Mouse (Mus musculus) E14TG2a.4 (cell line): Measurements from ENCODE around the gene Csrp2.
A peak's percentile ranks its signal among the peaks of the same experiment; 100 is the strongest.

ENCODE experiments used
- H3K27me3 ChIP-seq: 2 replicates; pipeline ENCODE4 v1.6.1; 2014; ENCODE audit warnings: low read length, control low read depth; ENCODE audit not compliant: insufficient read depth
- H3K36me3 ChIP-seq: 2 replicates; pipeline ENCODE4 v1.6.1; 2014; ENCODE audit warnings: low read length, control low read depth; ENCODE audit not compliant: insufficient read depth
- H3K4me1 ChIP-seq: replicated peaks from 2 replicates; pipeline ENCODE4 v1.6.1; 2014; ENCODE audit warnings: low read depth, low read length, control low read depth
- H3K4me3 ChIP-seq: replicated peaks from 2 replicates; pipeline ENCODE4 v1.5.1; 2014; ENCODE audit warnings: mild to moderate bottlenecking, low read length
- H3K9me3 ChIP-seq: 2 replicates; pipeline ENCODE4 v1.6.1; 2014; ENCODE audit warnings: low read length, control low read depth
- CTCF ChIP-seq: conservative IDR thresholded peaks from 2 replicates; pipeline ENCODE4 v1.5.1; 2014; ENCODE audit warnings: low read length
- NANOG ChIP-seq: IDR thresholded peaks from 2 replicates; pipeline ENCODE4 v1.6.1; 2014; ENCODE audit warnings: borderline replicate concordance, low read length, mixed read lengths
- POU5F1 ChIP-seq: IDR thresholded peaks from 2 replicates; pipeline ENCODE4 v1.6.1; 2014; ENCODE audit warnings: low read length, borderline replicate concordance

Gene Csrp2

DNA sequence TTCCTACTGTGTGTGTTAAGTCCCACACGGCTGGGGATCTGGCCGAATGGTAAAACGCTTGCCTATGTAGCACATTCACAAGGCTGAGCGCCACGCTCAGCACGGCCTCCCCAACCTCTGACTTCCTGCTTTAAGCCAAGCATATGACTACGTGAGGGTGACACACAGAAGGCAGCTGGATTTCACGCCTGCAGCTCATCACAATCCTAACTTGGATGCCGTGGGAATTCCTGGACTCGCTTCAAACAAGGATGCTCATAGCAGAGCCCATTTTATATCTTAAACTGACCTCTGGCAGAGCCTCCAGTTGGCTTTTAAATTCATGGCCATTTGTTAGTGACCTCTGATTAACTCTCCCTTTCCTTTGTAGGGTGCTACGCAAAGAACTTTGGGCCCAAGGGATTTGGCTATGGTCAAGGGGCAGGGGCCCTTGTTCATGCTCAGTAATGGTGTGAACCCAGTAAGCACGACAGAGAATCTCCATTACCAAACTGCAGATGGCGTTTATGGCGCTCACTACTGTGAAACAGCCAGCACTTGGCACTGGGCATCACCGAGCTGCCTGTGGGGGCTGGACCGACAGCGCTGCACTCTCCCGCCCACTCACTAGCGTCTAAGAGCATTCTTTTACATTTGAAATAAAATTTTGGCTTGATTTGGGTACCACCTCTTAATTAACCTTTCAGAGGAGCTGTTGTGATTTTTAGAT is 19.4 kb downstream of the Csrp2 start:
- peaks cover 92% of the 10 kb centered on the region for H3K36me3 ChIP-seq
- TF ChIP-seq POU5F1 (no peak), NANOG (no peak), CTCF (no peak)
- H3K9me3 ChIP-seq, result no peaks in the 10 kb centered on the region
- no peaks in the 10 kb centered on the region for H3K27me3 ChIP-seq
- H3K4me3 ChIP-seq, result no peak overlapping the region; the same call in 1 of the 2 replicates
- peaks cover 61% of the 10 kb centered on the region for H3K4me1 ChIP-seq

- H3K9me3 ChIP-seq, result no peaks in the 10 kb centered on the region
- peaks cover 54% of the 10 kb centered on the region for H3K4me1 ChIP-seq
- H3K4me3 ChIP-seq, result no peak overlapping the region
- H3K36me3 ChIP-seq, result peaks cover 91% of the 10 kb centered on the region
- no peaks in the 10 kb centered on the region for H3K27me3 ChIP-seq
- no peak for TF ChIP-seq CTCF
- no peak for TF ChIP-seq NANOG
- TF ChIP-seq POU5F1, result no peak
Observed at GRCm38 (mm10) chr10:110939717-110940116, 20.1 kb downstream of the Csrp2 start.

DNA sequence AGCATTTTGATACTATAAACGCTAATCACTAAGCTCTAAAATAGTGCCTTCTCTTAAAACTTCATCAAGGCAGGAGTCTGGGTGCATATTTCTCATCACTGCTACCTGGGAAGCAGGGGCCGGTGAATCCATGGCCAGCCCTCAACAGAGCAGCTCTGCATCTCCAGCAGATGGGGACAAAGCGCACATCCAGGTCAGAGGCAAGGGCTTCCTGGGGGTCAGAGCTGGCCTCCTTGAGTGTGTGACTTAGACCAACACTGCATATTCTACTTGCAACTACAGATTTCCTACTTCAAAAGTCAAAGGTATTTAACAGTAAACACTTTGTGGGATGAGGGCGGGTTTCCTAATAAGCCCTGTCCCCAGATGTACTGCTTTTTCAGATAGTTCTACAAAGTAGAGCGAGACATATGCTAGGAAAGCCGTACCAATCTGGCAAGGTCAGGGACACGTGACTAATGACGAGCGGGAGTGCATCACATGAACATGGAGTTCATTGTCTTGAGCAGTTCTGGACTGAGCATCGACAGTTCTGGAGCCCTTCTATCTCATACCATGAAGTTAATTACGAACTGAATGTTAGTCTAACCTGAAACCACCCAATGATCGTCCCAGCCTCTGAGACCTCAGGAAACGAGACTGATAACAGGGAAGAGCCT is 21.3 kb downstream of the Csrp2 start:
- TF ChIP-seq NANOG (no peak), CTCF (peak; percentile 14; the same call in 1 of the 2 replicates)
- Histone ChIP-seq H3K4me1 (peaks cover 50% of the 10 kb centered on the region), H3K36me3 (peaks cover 92% of the 10 kb centered on the region), H3K4me3 (0 out of 2 replicates have a peak overlapping the region, but pooled peaks have one; percentile 35), H3K9me3 (no peaks in the 10 kb centered on the region), H3K27me3 (no peaks in the 10 kb centered on the region)

- no peaks in the 10 kb centered on the region for H3K9me3 ChIP-seq
- TF ChIP-seq CTCF (no peak), POU5F1 (no peak), NANOG (no peak)
- peaks cover 92% of the 10 kb centered on the region for H3K36me3 ChIP-seq
- H3K27me3 ChIP-seq, result no peaks in the 10 kb centered on the region
- no peak overlapping the region for H3K4me3 ChIP-seq
- peaks cover 50% of the 10 kb centered on the region for H3K4me1 ChIP-seq
Observed at GRCm38 (mm10) chr10:110941968-110942367, 22.4 kb downstream of the Csrp2 start.

GRCm38 (mm10) chr10:110942806-110943205 is 23.2 kb downstream of the Csrp2 start:
- TF ChIP-seq NANOG (no peak), CTCF (no peak), POU5F1 (no peak)

GRCm38 (mm10) chr10:110944175-110944574 is 24.6 kb downstream of the Csrp2 start:
- peaks cover 82% of the 10 kb centered on the region for H3K36me3 ChIP-seq
- TF ChIP-seq NANOG (no peak), POU5F1 (no peak), CTCF (no peak)

More at GRCm38 (mm10) chr10:110942806-110943205, 23.2 kb downstream of the Csrp2 start:
- peaks cover 50% of the 10 kb centered on the region for H3K4me1 ChIP-seq
- no peaks in the 10 kb centered on the region for H3K9me3 ChIP-seq
- peaks cover 92% of the 10 kb centered on the region for H3K36me3 ChIP-seq
- no peak overlapping the region for H3K4me3 ChIP-seq
- no peaks in the 10 kb centered on the region for H3K27me3 ChIP-seq

DNA sequence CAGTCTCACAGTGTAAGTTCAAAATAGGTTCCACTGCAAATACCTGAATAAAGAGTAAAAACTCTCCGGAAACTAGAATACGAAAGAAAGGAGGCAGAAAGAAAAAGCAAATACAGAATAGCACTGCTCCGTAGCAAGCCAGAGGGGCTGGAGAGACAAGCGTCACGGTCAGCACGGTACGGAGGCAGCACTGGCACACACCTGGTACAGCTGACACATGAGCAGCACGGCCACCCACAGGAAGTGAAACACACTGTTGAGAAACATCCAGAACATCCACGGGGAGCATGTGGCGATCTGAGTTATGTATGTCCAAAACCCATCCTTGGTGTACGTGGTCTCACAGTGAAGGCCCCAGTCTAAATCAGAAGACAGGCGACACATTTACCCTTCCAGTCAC is 26.4 kb downstream of the Csrp2 start:
- Histone ChIP-seq H3K4me1 (peaks cover 36% of the 10 kb centered on the region), H3K36me3 (peaks cover 80% of the 10 kb centered on the region), H3K27me3 (no peaks in the 10 kb centered on the region), H3K4me3 (no peak overlapping the region), H3K9me3 (no peaks in the 10 kb centered on the region)
- no peak for TF ChIP-seq POU5F1

More at GRCm38 (mm10) chr10:110944175-110944574, 24.6 kb downstream of the Csrp2 start:
- H3K27me3 ChIP-seq, result no peaks in the 10 kb centered on the region
- no peak overlapping the region for H3K4me3 ChIP-seq
- H3K4me1 ChIP-seq, result peaks cover 37% of the 10 kb centered on the region
- H3K9me3 ChIP-seq, result no peaks in the 10 kb centered on the region

- Histone ChIP-seq H3K36me3 (peaks cover 70% of the 10 kb centered on the region), H3K9me3 (no peaks in the 10 kb centered on the region), H3K4me3 (no peak overlapping the region), H3K27me3 (no peaks in the 10 kb centered on the region), H3K4me1 (peaks cover 26% of the 10 kb centered on the region)
- TF ChIP-seq NANOG, result no peak
- no peak for TF ChIP-seq CTCF
- TF ChIP-seq POU5F1, result no peak
Observed at GRCm38 (mm10) chr10:110947574-110947973, 28.0 kb downstream of the Csrp2 start.
